Mouse (Mus musculus) MEL (cell line): ENCODE measurements around the gene Arel1.

ENCODE experiments used
- CTCF ChIP-seq, 3 experiments: IDR thresholded peaks in 2 of 3; conservative IDR thresholded peaks in 1 of 3; 2 replicates each; pipeline ENCODE4 v1.5.1; 2011 to 2012; ENCODE audit warnings: low read length in 3 of 3, low read depth in 2 of 3, mild to moderate bottlenecking in 2 of 3, improper control_type of control experiment in 1 of 3, inconsistent platforms in 1 of 3, mixed read lengths in 1 of 3, moderate library complexity in 1 of 3; ENCODE audit not compliant: control insufficient read depth in 1 of 3, insufficient read depth in 1 of 3, poor library complexity in 1 of 3, severe bottlenecking in 1 of 3
- GATA1 ChIP-seq: IDR thresholded peaks from 2 replicates; pipeline ENCODE4 v1.6.1; 2011; ENCODE audit warnings: low read depth, low read length, improper control_type of control experiment
- HCFC1 ChIP-seq: IDR thresholded peaks from 2 replicates; pipeline ENCODE4 v1.6.1; 2012; ENCODE audit warnings: low read depth, mild to moderate bottlenecking, inconsistent platforms, low read length, improper control_type of control experiment, moderate library complexity
- MAX ChIP-seq: IDR thresholded peaks from 2 replicates; pipeline ENCODE4 v1.6.1; 2011; ENCODE audit warnings: low read length, improper control_type of control experiment
- MEF2A ChIP-seq: IDR thresholded peaks from 2 replicates; pipeline ENCODE4 v1.6.1; 2014; ENCODE audit warnings: low read depth, mild to moderate bottlenecking, inconsistent platforms, low read length, improper control_type of control experiment; ENCODE audit not compliant: poor library complexity, insufficient replicate concordance, severe bottlenecking; ENCODE audit errors: extremely low read depth
- NELFE ChIP-seq: IDR thresholded peaks from 2 replicates; pipeline ENCODE4 v1.6.1; 2011; ENCODE audit warnings: low read depth, low read length, improper control_type of control experiment
- POLR2A ChIP-seq, 2 experiments: IDR thresholded peaks; 2 replicates each; pipeline ENCODE4 v1.6.1; 2011 to 2012; ENCODE audit warnings: low read length in 2 of 2, mild to moderate bottlenecking in 2 of 2, control low read depth in 1 of 2, improper control_type of control experiment in 1 of 2, low read depth in 1 of 2, moderate library complexity in 1 of 2; ENCODE audit not compliant: control insufficient read depth in 1 of 2, insufficient read depth in 1 of 2, poor library complexity in 1 of 2
- POLR2AphosphoS2 ChIP-seq: IDR thresholded peaks from 2 replicates; pipeline ENCODE4 v1.6.1; 2011; ENCODE audit warnings: low read length, improper control_type of control experiment
- USF1 ChIP-seq: IDR thresholded peaks from 2 replicates; pipeline ENCODE4 v1.6.1; 2014; ENCODE audit warnings: low read depth, mild to moderate bottlenecking, inconsistent platforms, low read length, improper control_type of control experiment, moderate library complexity

DNA sequence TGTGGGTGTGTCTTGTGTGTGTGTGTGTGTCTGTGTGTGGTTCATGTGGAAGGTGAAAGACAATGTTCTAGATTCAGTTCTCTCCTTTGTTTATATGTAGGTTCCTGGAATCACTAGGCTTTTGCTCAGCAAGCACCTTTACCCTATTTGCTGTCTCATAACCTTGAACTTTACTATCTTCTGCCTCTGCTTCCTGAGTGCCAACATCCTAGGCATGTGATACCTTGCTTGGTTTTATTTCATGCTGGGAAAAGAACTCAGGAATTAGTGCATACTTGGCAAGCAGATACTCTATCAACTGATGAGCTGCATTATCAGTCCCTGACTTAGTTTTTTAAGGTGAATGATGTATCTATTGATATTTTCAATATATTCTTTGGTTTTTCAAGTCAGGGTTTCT is 36.3 kb upstream of the Arel1 start:
- TF ChIP-seq POLR2AphosphoS2, result no peak
- no peak for TF ChIP-seq CTCF (IDR thresholded peaks at IDR 0.05 in 2 of 3, conservative IDR thresholded peaks at IDR 0.05 in 1 of 3; ENCODE audit: control insufficient read depth in 1 of 3, insufficient read depth in 1 of 3, low read depth in 2 of 3, low read length in 3 of 3, poor library complexity in 1 of 3, severe bottlenecking in 1 of 3)
- TF ChIP-seq MEF2A, result no peak
- TF ChIP-seq POLR2A (IDR thresholded peaks at IDR 0.05; ENCODE audit: control insufficient read depth in 1 of 2, insufficient read depth in 1 of 2, low read depth in 1 of 2, low read length in 2 of 2, poor library complexity in 1 of 2), result no peak
- TF ChIP-seq GATA1, result no peak
- TF ChIP-seq USF1, result no peak
- TF ChIP-seq NELFE, result no peak
- TF ChIP-seq HCFC1, result no peak
- TF ChIP-seq MAX, result no peak
